Mouse (Mus musculus) erythroblast, embryonic 14.5 days (primary cell): Measurements from ENCODE around the gene Stat5a.

ENCODE experiments used
- GATA1 ChIP-seq: IDR thresholded peaks from 2 replicates; pipeline ENCODE4 v1.6.1; 2012; ENCODE audit warnings: low read length, inconsistent platforms, mixed read lengths
- TAL1 ChIP-seq: IDR thresholded peaks from 3 replicates; pipeline ENCODE4 v1.6.1; 2012; ENCODE audit warnings: low read length, inconsistent platforms, mixed read lengths

DNA sequence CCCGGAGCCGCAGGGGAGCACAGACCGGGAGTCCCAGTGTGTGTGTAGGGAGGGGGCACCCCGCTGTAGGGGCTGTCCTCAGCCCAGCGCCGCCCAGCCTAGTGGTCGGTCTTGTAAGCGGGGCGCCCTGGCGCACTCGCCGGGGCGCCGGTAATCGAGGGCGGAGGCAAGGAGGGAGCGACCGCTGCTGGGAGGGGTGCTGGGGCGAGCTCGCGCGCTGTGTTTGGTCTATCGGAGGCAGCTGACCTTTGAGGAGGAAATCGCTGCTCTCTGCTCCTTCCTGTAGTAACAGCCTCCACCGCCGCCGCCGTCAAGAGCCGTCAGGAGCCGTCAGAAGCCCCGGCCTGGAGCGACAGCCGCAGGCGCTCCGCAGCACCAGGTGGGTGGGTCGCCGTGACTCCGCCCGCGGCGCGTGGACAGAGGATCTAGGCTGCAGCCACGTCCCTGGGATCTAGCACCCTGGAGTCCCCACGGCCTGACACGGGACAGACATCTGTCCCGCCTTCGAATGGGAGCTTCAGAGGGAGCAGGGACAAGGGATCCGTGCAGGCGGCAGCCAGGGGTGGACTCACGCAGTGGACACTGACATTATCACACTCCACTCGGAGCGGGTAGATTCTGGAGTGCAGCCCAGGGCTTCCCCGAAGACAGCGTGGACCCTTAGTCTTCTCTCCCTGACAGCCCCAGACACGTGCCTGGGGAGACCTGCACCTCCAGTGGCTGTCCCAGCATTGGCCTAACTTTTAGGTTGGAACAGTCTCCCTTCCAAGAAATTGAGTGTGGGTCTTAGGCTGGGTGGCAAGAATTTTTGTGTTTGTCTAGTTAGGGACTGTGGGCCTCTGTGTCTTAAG, 1.3 kb downstream of the Stat5a start:
- TF ChIP-seq TAL1 (no peak), GATA1 (no peak)
